Mouse (Mus musculus): Measurements from ENCODE around the gene Itgb1bp1. TPM values are rescaled to one million over a fixed set of nuclear protein-coding genes. Genes with fewer than 3 reads are reported as not detected.

Gene Itgb1bp1
- polyA plus RNA-seq, 1 experiment from 2014 or later = 43.7 TPM

- Histone ChIP-seq H3K27ac (no peak overlapping the region), H3K4me2 (no peak overlapping the region)
- WGBS = 90% methylated on average over 7 of the region's 7 CpGs
Observed at GRCm38 (mm10) chr12:21301324-21301723, 15.2 kb upstream of the Itgb1bp1 start.

GRCm38 (mm10) chr12:21298856-21299255 is 12.8 kb upstream of the Itgb1bp1 start:
- 95% methylated on average over 11 of the region's 11 CpGs for WGBS
- Histone ChIP-seq H3K27ac (no peak overlapping the region), H3K9me3 (no peaks in the 10 kb centered on the region), H3K27me3 (no peaks in the 10 kb centered on the region), H3K9ac (replicated peaks) (no peak overlapping the region), H3K4me2 (no peak overlapping the region), H3K4me3 (replicated peaks) (no peak overlapping the region), H3K36me3 (peaks cover 93% of the 10 kb centered on the region), H3K4me1 (replicated peaks) (no peaks in the 10 kb centered on the region)
- no peak for ATAC-seq (ENCODE audit: insufficient number of reproducible peaks, insufficient read depth, low FRiP score, low TSS enrichment, low read depth)

More at GRCm38 (mm10) chr12:21301324-21301723, 15.2 kb upstream of the Itgb1bp1 start:
- peaks cover 92% of the 10 kb centered on the region for H3K36me3 ChIP-seq
- no peak overlapping the region for H3K4me3 ChIP-seq (replicated peaks)
- H3K4me1 ChIP-seq (replicated peaks) = 0 out of 2 replicates have a peak, but pooled peaks cover under 1% of the 10 kb centered on the region
- no peak overlapping the region for H3K9ac ChIP-seq (replicated peaks)
- no peaks in the 10 kb centered on the region for H3K9me3 ChIP-seq
- H3K27me3 ChIP-seq = no peaks in the 10 kb centered on the region
- ATAC-seq (ENCODE audit: insufficient number of reproducible peaks, insufficient read depth, low FRiP score, low TSS enrichment, low read depth) = no peak

- no peak overlapping the region for H3K4me3 ChIP-seq (replicated peaks)
- H3K4me2 ChIP-seq = no peak overlapping the region
- no peak overlapping the region for H3K27ac ChIP-seq
- no peaks in the 10 kb centered on the region for H3K27me3 ChIP-seq
- 86% methylated on average over 6 of the region's 6 CpGs for whole genome bisulfite sequencing
- no peak for ATAC-seq (ENCODE audit: insufficient number of reproducible peaks, insufficient read depth, low FRiP score, low TSS enrichment, low read depth)
- H3K4me1 ChIP-seq (replicated peaks) = peaks cover 11% of the 10 kb centered on the region; the same call in 1 of the 2 replicates
- H3K9me3 ChIP-seq = no peaks in the 10 kb centered on the region
- H3K9ac ChIP-seq (replicated peaks) = no peak overlapping the region
- H3K36me3 ChIP-seq = peaks cover 57% of the 10 kb centered on the region
Observed at GRCm38 (mm10) chr12:21289651-21290050, 3.6 kb upstream of the Itgb1bp1 start.

DNA sequence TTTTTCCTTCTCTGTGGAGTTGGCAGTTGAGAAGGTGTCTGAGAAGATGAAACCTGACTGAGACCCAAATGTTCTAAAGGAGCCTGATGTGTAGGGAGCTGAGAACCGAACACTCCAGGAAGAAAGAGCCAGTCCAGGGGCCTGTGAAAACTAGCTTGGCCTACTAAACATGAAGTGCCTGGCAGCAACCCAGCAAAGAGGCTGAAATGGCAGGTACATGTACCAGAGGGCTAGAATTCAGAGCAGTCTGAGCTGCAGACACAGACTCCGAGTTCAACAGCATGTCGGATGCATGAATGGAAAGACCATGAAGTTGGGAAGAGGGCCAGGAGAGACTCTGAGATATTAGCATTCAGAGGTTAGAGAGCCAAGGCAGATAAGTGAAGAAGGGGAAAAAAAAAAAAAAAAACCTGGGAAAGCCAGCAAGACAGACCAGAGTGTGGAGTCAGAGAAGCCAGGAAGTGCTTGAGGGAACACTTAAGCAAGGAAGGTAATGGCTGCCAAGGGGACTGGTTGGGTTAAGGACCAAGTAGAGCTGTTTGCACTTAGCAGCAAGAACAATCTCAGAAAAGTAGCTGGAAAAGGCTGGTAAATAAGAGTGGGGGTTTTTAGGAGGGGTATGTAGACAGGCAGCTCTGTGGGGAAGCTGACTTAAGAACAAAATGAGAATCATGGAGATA is 2.8 kb upstream of the Itgb1bp1 start:
- ATAC-seq (ENCODE audit: insufficient number of reproducible peaks, insufficient read depth, low FRiP score, low TSS enrichment, low read depth) = no peak
- 92% methylated on average over 3 of the region's 3 CpGs for WGBS
- H3K9ac ChIP-seq (replicated peaks) = no peak overlapping the region
- H3K27me3 ChIP-seq = no peaks in the 10 kb centered on the region
- no peak overlapping the region for H3K4me3 ChIP-seq (replicated peaks)
- no peak overlapping the region for H3K27ac ChIP-seq
- no peaks in the 10 kb centered on the region for H3K9me3 ChIP-seq
- no peak overlapping the region for H3K4me2 ChIP-seq
- peaks cover 11% of the 10 kb centered on the region; the same call in 1 of the 2 replicates for H3K4me1 ChIP-seq (replicated peaks)
- peaks cover 49% of the 10 kb centered on the region for H3K36me3 ChIP-seq

DNA sequence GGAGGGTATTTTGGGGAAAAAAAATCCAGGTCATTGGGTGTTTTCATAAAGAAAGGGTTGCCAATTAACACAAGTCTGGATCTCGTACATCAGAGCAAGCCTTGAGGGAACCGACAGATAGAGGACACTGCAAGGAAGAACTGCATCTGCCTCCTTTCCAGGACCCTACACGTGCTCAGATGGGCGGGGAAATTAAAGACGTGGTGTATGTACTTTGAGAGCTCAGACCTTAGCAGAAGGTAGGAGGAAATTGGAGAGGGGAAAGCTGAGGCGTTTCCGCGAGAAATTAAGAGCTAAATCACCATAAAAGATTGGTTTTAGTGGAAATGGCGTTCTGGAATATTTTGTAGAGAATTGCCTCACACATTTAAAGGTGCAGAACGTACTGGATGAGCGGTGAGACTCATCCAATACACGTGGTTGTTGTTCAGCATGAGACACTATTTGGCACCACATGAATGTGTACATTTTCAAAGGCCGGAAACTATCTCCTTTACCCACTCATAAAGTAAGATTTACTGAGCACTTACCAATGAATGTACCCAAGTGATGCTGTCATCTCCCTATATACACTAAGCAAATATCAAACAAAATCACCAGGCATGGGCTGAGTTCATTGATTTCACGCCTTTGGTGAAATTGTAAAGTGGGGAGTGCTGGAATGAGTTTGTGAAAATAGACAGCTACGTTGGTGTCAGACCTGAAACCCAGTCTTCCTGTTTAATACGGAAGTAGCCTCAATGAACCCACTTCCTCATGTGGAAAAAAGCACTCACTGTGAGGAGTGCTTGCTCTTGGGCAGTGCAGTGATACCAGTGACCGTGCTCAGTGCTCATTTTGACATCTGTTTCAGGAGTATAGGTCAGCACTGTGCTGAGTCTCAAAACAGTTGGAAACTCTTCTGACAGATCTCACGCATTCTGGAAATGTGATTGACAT is 897 bp upstream of the Itgb1bp1 start:
- H3K27ac ChIP-seq = peak overlapping the region; percentile 92
- H3K4me3 ChIP-seq (replicated peaks) = peak overlapping the region; percentile 76
- H3K9me3 ChIP-seq = no peaks in the 10 kb centered on the region
- no peak for ATAC-seq (ENCODE audit: insufficient number of reproducible peaks, insufficient read depth, low FRiP score, low TSS enrichment, low read depth)
- peaks cover 11% of the 10 kb centered on the region; the same call in 1 of the 2 replicates for H3K4me1 ChIP-seq (replicated peaks)
- no peaks in the 10 kb centered on the region for H3K27me3 ChIP-seq
- peak overlapping the region; percentile 85 for H3K9ac ChIP-seq (replicated peaks)
- peaks cover 31% of the 10 kb centered on the region for H3K36me3 ChIP-seq
- 37% methylated on average over 18 of the region's 18 CpGs for WGBS
- H3K4me2 ChIP-seq = peak overlapping the region; percentile 79

GRCm38 (mm10) chr12:21285508-21286242 is 409 bp downstream of the Itgb1bp1 start:
- Histone ChIP-seq H3K27me3 (no peaks in the 10 kb centered on the region), H3K9ac (replicated peaks) (peak overlapping the region; percentile 85), H3K9me3 (no peaks in the 10 kb centered on the region), H3K4me3 (replicated peaks) (peak overlapping the region; percentile 76), H3K4me2 (peak overlapping the region; percentile 79), H3K27ac (peak overlapping the region; percentile 69), H3K4me1 (replicated peaks) (peaks cover 11% of the 10 kb centered on the region; the same call in 1 of the 2 replicates), H3K36me3 (peaks cover 18% of the 10 kb centered on the region; the same call in 1 of the 2 replicates)
- under 1% methylated on average over 46 of the region's 47 CpGs for WGBS
- ATAC-seq (ENCODE audit: insufficient number of reproducible peaks, insufficient read depth, low FRiP score, low TSS enrichment, low read depth) = no peak; the same call in 1 of the 2 replicates

- Histone ChIP-seq H3K4me2 (peak within 1 kb of the TSS; percentile 79), H3K4me1 (replicated peaks) (peaks cover 11% of the 10 kb centered on the region; the same call in 1 of the 2 replicates), H3K27ac (peak within 1 kb of the TSS; percentile 92), H3K4me3 (replicated peaks) (peak within 1 kb of the TSS; percentile 76), H3K9me3 (no peaks in the 10 kb centered on the region), H3K9ac (replicated peaks) (peak within 1 kb of the TSS; percentile 85), H3K36me3 (peaks cover 11% of the 10 kb centered on the region; the same call in 1 of the 2 replicates), H3K27me3 (no peaks in the 10 kb centered on the region)
- ATAC-seq (ENCODE audit: insufficient number of reproducible peaks, insufficient read depth, low FRiP score, low TSS enrichment, low read depth) = no peak
- 60% methylated on average over 11 of the region's 11 CpGs for WGBS
Observed at GRCm38 (mm10) chr12:21284761-21285441, 1.2 kb downstream of the Itgb1bp1 start, which contains the start of gene Cpsf3. TSS of gene Cpsf3 (plus strand) at chr12:21285391.

DNA sequence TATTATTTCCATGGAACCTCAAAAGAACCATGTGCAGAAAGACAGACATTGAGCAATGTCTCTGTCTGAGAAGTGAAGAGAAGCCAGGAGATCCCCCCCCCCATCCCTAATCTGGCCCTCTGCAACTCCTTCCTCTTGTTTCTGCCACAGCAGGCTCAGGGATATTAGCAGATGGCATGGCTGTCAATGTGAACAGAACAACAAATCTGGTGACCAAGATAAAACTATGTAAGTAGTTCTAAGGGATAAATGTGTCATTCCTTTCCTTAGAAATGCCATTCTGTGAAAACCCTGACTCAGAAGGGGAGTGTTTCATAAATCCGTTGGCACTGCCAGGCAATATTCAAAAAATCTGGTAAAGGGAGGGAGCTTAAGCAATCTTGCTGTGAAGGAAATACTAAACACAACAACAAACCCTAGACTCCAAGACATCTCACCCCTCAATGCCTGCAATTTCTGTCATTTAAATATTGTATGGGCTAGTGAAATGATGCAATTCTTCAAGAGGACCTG is 8.7 kb downstream of the Itgb1bp1 start:
- Histone ChIP-seq H3K4me2 (no peak overlapping the region), H3K36me3 (peaks cover 26% of the 10 kb centered on the region; the same call in 1 of the 2 replicates), H3K4me3 (replicated peaks) (no peak overlapping the region), H3K9me3 (no peaks in the 10 kb centered on the region), H3K27ac (no peak overlapping the region), H3K9ac (replicated peaks) (no peak overlapping the region), H3K4me1 (replicated peaks) (no peaks in the 10 kb centered on the region), H3K27me3 (no peaks in the 10 kb centered on the region)
- no peak for ATAC-seq (ENCODE audit: insufficient number of reproducible peaks, insufficient read depth, low FRiP score, low TSS enrichment, low read depth)
- WGBS = 83% methylated on average over 1 of the region's 1 CpGs

DNA sequence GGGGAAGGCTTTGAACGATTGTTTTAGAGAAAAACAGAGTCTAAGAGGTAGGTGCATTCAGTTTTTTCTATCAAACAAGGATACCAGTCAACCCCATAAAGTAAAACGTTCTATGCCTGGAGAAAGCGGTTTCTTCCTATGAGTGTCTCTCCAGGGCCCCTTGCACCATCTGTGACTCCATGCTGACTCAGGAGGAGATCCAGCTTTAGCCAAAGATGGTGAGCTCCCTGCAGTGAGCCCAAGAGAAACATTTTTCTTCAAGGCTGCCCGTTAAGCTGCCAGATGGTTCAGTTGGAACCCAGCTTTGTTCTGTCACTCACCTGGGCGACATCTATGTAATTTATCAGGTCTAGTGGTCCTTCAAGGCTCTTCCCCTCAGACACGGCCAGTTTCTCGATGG is 11.6 kb downstream of the Itgb1bp1 start:
- Histone ChIP-seq H3K9me3 (no peaks in the 10 kb centered on the region), H3K9ac (replicated peaks) (no peak overlapping the region), H3K4me2 (no peak overlapping the region), H3K4me3 (replicated peaks) (no peak overlapping the region), H3K36me3 (peaks cover 55% of the 10 kb centered on the region), H3K27ac (no peak overlapping the region), H3K27me3 (no peaks in the 10 kb centered on the region), H3K4me1 (replicated peaks) (no peaks in the 10 kb centered on the region)
- WGBS = 82% methylated on average over 7 of the region's 7 CpGs
- no peak for ATAC-seq (ENCODE audit: insufficient number of reproducible peaks, insufficient read depth, low FRiP score, low TSS enrichment, low read depth)

GRCm38 (mm10) chr12:21268083-21268616 is 17.9 kb downstream of the Itgb1bp1 start:
- no peaks in the 10 kb centered on the region for H3K27me3 ChIP-seq
- no peaks in the 10 kb centered on the region for H3K9me3 ChIP-seq
- 0 out of 2 replicates have a peak overlapping the region, but pooled peaks have one; percentile 4 for H3K27ac ChIP-seq
- no peak overlapping the region for H3K4me2 ChIP-seq
- H3K36me3 ChIP-seq = peaks cover 97% of the 10 kb centered on the region
- 89% methylated on average over 8 of the region's 8 CpGs for WGBS
- no peak overlapping the region for H3K4me3 ChIP-seq (replicated peaks)
- H3K9ac ChIP-seq (replicated peaks) = no peak overlapping the region
- ATAC-seq (ENCODE audit: insufficient number of reproducible peaks, insufficient read depth, low FRiP score, low TSS enrichment, low read depth) = no peak
- no peaks in the 10 kb centered on the region for H3K4me1 ChIP-seq (replicated peaks)
